Mouse (Mus musculus): ENCODE data around the gene Cemip. TPM values are rescaled to one million over a fixed set of nuclear protein-coding genes. Genes with fewer than 3 reads are reported as not detected.

Cemip gene
- polyA plus RNA-seq, 1 experiment: 1.0 TPM

- Histone ChIP-seq H3ac (ENCODE audit: control insufficient read depth, insufficient read length, low read depth) (no peak overlapping the region), H3K79me2 (ENCODE audit: control insufficient read depth, insufficient read depth) (no peaks in the 10 kb centered on the region), H3K36me3 (ENCODE audit: control insufficient read depth, insufficient read depth) (no peaks in the 10 kb centered on the region), H3K27me3 (ENCODE audit: control insufficient read depth, insufficient read depth, insufficient read length) (no peaks in the 10 kb centered on the region), H3K4me3 (ENCODE audit: insufficient read depth, poor library complexity, severe bottlenecking) (no peak overlapping the region), H3K79me3 (ENCODE audit: low read depth) (no peaks in the 10 kb centered on the region)
- no peak for TF ChIP-seq FOSL1 (IDR thresholded peaks at IDR 0.05; ENCODE audit: insufficient read depth, low read length, poor library complexity, severe bottlenecking)
- TF ChIP-seq MYOG (IDR thresholded peaks at IDR 0.05; ENCODE audit: control insufficient read depth, extremely low read depth, insufficient read length): no peak
Observed at GRCm38 (mm10) chr7:83985751-83986150, 100.6 kb downstream of the Cemip start.

- no peak for TF ChIP-seq MAX (IDR thresholded peaks at IDR 0.05)
- TF ChIP-seq USF1 (IDR thresholded peaks at IDR 0.05; ENCODE audit: low read depth): no peak
- TF ChIP-seq FOSL1 (IDR thresholded peaks at IDR 0.05; ENCODE audit: insufficient read depth, low read length, poor library complexity, severe bottlenecking): no peak
- no peaks in the 10 kb centered on the region for H3K27me3 ChIP-seq (ENCODE audit: control insufficient read depth, insufficient read depth, insufficient read length)
- H3ac ChIP-seq (ENCODE audit: control insufficient read depth, insufficient read length, low read depth): no peak overlapping the region
- no peaks in the 10 kb centered on the region for H3K79me2 ChIP-seq (ENCODE audit: control insufficient read depth, insufficient read depth)
- no peaks in the 10 kb centered on the region for H3K79me3 ChIP-seq (ENCODE audit: low read depth)
- H3K36me3 ChIP-seq (ENCODE audit: control insufficient read depth, insufficient read depth): no peaks in the 10 kb centered on the region
- H3K4me3 ChIP-seq (ENCODE audit: insufficient read depth, poor library complexity, severe bottlenecking): no peak overlapping the region
Observed at GRCm38 (mm10) chr7:83982566-83982965, 103.7 kb downstream of the Cemip start.

- no peaks in the 10 kb centered on the region for H3K79me2 ChIP-seq (ENCODE audit: control insufficient read depth, insufficient read depth)
Observed at GRCm38 (mm10) chr7:83978945-83979536, 107.3 kb downstream of the Cemip start.

GRCm38 (mm10) chr7:83978410-83978809 is 107.9 kb downstream of the Cemip start:
- Histone ChIP-seq H3K4me3 (ENCODE audit: insufficient read depth, poor library complexity, severe bottlenecking) (no peak overlapping the region), H3K36me3 (ENCODE audit: control insufficient read depth, insufficient read depth) (no peaks in the 10 kb centered on the region)

More at GRCm38 (mm10) chr7:83978945-83979536, 107.3 kb downstream of the Cemip start:
- TF ChIP-seq CEBPB (IDR thresholded peaks at IDR 0.05; ENCODE audit: low read depth): no peak
- no peak for TF ChIP-seq MYOG (IDR thresholded peaks at IDR 0.05; ENCODE audit: control insufficient read depth, extremely low read depth, insufficient read length)
- no peak for TF ChIP-seq FOSL1 (IDR thresholded peaks at IDR 0.05; ENCODE audit: insufficient read depth, low read length, poor library complexity, severe bottlenecking)
- no peak for TF ChIP-seq MAX (IDR thresholded peaks at IDR 0.05)
- no peak for TF ChIP-seq CTCF (IDR thresholded peaks at IDR 0.05; ENCODE audit: control insufficient read depth, insufficient read depth, insufficient read length)
- TF ChIP-seq MYOD1 (IDR thresholded peaks at IDR 0.05; ENCODE audit: control insufficient read depth, insufficient read length, low read depth): no peak
- no peak for TF ChIP-seq USF1 (IDR thresholded peaks at IDR 0.05; ENCODE audit: low read depth)
- H3K4me3 ChIP-seq (ENCODE audit: insufficient read depth, poor library complexity, severe bottlenecking): no peak overlapping the region
- H3K79me3 ChIP-seq (ENCODE audit: low read depth): no peaks in the 10 kb centered on the region
- H3K36me3 ChIP-seq (ENCODE audit: control insufficient read depth, insufficient read depth): no peaks in the 10 kb centered on the region
- H3K27me3 ChIP-seq (ENCODE audit: control insufficient read depth, insufficient read depth, insufficient read length): no peaks in the 10 kb centered on the region
- no peak overlapping the region for H3ac ChIP-seq (ENCODE audit: control insufficient read depth, insufficient read length, low read depth)

GRCm38 (mm10) chr7:83976413-83976958 is 109.8 kb downstream of the Cemip start:
- no peaks in the 10 kb centered on the region for H3K79me2 ChIP-seq (ENCODE audit: control insufficient read depth, insufficient read depth)
- no peak for TF ChIP-seq FOSL1 (IDR thresholded peaks at IDR 0.05; ENCODE audit: insufficient read depth, low read length, poor library complexity, severe bottlenecking)
- no peak for TF ChIP-seq MAX (IDR thresholded peaks at IDR 0.05)
- no peak for TF ChIP-seq CEBPB (IDR thresholded peaks at IDR 0.05; ENCODE audit: low read depth)
- no peak for TF ChIP-seq CTCF (IDR thresholded peaks at IDR 0.05; ENCODE audit: control insufficient read depth, insufficient read depth, insufficient read length)
- TF ChIP-seq MYOD1 (IDR thresholded peaks at IDR 0.05; ENCODE audit: control insufficient read depth, insufficient read length, low read depth): no peak
- no peak for TF ChIP-seq MYOG (IDR thresholded peaks at IDR 0.05; ENCODE audit: control insufficient read depth, extremely low read depth, insufficient read length)
- TF ChIP-seq USF1 (IDR thresholded peaks at IDR 0.05; ENCODE audit: low read depth): no peak
- no peak overlapping the region for H3K4me3 ChIP-seq (ENCODE audit: insufficient read depth, poor library complexity, severe bottlenecking)
- H3ac ChIP-seq (ENCODE audit: control insufficient read depth, insufficient read length, low read depth): no peak overlapping the region
- H3K36me3 ChIP-seq (ENCODE audit: control insufficient read depth, insufficient read depth): no peaks in the 10 kb centered on the region
- no peaks in the 10 kb centered on the region for H3K79me3 ChIP-seq (ENCODE audit: low read depth)
- H3K27me3 ChIP-seq (ENCODE audit: control insufficient read depth, insufficient read depth, insufficient read length): no peaks in the 10 kb centered on the region

More at GRCm38 (mm10) chr7:83978410-83978809, 107.9 kb downstream of the Cemip start:
- H3K27me3 ChIP-seq (ENCODE audit: control insufficient read depth, insufficient read depth, insufficient read length): no peaks in the 10 kb centered on the region
- no peak overlapping the region for H3ac ChIP-seq (ENCODE audit: control insufficient read depth, insufficient read length, low read depth)
- no peak for TF ChIP-seq CTCF (IDR thresholded peaks at IDR 0.05; ENCODE audit: control insufficient read depth, insufficient read depth, insufficient read length)
- no peak for TF ChIP-seq USF1 (IDR thresholded peaks at IDR 0.05; ENCODE audit: low read depth)
- TF ChIP-seq MYOG (IDR thresholded peaks at IDR 0.05; ENCODE audit: control insufficient read depth, extremely low read depth, insufficient read length): no peak
- TF ChIP-seq FOSL1 (IDR thresholded peaks at IDR 0.05; ENCODE audit: insufficient read depth, low read length, poor library complexity, severe bottlenecking): no peak
- TF ChIP-seq MAX (IDR thresholded peaks at IDR 0.05): no peak
- TF ChIP-seq CEBPB (IDR thresholded peaks at IDR 0.05; ENCODE audit: low read depth): no peak
- TF ChIP-seq MYOD1 (IDR thresholded peaks at IDR 0.05; ENCODE audit: control insufficient read depth, insufficient read length, low read depth): no peak
- no peaks in the 10 kb centered on the region for H3K79me3 ChIP-seq (ENCODE audit: low read depth)
- H3K79me2 ChIP-seq (ENCODE audit: control insufficient read depth, insufficient read depth): no peaks in the 10 kb centered on the region

GRCm38 (mm10) chr7:83975283-83975682 is 111.0 kb downstream of the Cemip start:
- H3ac ChIP-seq (ENCODE audit: control insufficient read depth, insufficient read length, low read depth): no peak overlapping the region
- H3K27me3 ChIP-seq (ENCODE audit: control insufficient read depth, insufficient read depth, insufficient read length): no peaks in the 10 kb centered on the region
- no peak overlapping the region for H3K4me3 ChIP-seq (ENCODE audit: insufficient read depth, poor library complexity, severe bottlenecking)
- H3K79me2 ChIP-seq (ENCODE audit: control insufficient read depth, insufficient read depth): no peaks in the 10 kb centered on the region
- no peaks in the 10 kb centered on the region for H3K79me3 ChIP-seq (ENCODE audit: low read depth)
- TF ChIP-seq MYOD1 (IDR thresholded peaks at IDR 0.05; ENCODE audit: control insufficient read depth, insufficient read length, low read depth) (peak; percentile 26), MAX (IDR thresholded peaks at IDR 0.05) (no peak)
- no peaks in the 10 kb centered on the region for H3K36me3 ChIP-seq (ENCODE audit: control insufficient read depth, insufficient read depth)

Measured in C2C12 (cell line).